Mouse (Mus musculus) testis, postnatal 10 days (tissue): ENCODE measurements at regions not wholly inside any gene's neighbourhood (a gene's known extent, or its start where the extent isn't known, plus 50 kb on each side); places are given as distances from the start of the nearest gene placed in this dataset.

ENCODE experiments used
- DNase-seq: peaks from one replicate; pipeline ENCODE4 v3.0.0; 2021; ENCODE audit warnings: low spot score

DNA sequence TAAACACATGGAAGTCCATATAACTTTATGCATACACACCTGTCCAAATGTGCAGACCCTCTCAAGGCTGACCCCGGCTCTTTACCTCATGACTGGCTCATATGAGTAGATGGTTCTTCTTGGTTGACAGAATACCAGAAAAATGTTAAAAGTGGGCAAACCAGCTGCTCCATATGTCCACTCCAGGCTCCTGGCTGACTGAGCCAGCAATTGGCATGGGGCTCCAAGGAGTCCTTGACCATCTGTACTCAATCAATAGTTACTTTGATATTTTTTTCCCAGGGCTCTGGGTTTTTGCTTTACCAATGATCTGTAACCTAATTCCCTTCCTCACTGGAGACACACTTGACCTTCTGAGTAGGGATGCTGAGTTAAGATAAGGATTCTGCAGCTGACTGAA, 345.5 kb downstream of the Ccser2 start:
- DNase-seq = no peak

- no peak for DNase-seq
These were observed 350.0 kb downstream of the Ccser2 start for GRCm38 (mm10) chr14:36618459-36619085.

- DNase-seq = no peak
These were observed 350.6 kb downstream of the Ccser2 start for GRCm38 (mm10) chr14:36617987-36618386.

GRCm38 (mm10) chr14:36614926-36615325, 353.7 kb downstream of the Ccser2 start:
- DNase-seq = no peak

DNA sequence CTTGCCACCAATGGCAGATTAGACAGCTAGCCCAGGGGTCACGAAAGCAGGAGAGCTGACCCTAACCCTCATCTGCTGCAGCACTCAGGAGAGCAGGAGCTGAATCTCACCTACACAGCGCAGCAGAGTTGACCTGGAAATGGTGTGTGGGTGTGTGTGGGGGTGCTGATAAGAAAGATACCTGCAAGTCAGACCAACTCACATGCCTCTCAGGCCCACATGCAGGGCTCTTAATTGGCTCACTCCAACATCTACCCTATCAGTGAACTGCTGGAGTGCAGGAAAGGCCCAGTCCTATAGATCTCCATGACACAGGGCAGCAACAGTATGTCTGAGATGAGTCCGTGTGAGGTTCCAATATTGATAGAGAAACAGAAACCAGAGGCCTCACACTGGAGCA, 355.7 kb downstream of the Ccser2 start:
- DNase-seq = no peak

- no peak for DNase-seq
These were observed 384.4 kb downstream of the Ccser2 start for GRCm38 (mm10) chr14:36584065-36584635.

- DNase-seq = no peak
These were observed 385.1 kb downstream of the Ccser2 start for GRCm38 (mm10) chr14:36583338-36584064.

- DNase-seq = no peak
These were observed 405.2 kb downstream of the Ccser2 start for GRCm38 (mm10) chr14:36563229-36563865.

DNA sequence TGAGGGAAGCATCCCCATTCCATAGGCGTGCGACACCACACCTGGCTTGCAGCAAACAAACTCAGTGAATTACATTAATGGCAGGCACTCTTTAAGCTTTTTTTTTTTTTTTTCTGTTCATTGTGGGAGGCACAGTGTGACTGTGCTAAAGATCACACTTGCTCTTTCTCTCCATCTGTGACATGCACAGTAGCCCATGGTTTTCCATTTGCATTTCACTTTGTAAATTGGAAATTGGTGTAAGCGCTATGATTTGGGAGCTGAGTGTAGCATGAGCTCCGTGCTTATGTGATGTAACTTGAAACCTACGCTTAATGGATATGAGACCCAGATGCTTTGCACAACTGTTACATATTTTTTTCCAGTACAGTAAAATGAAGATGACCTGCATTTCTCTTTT, 431.2 kb downstream of the Ccser2 start:
- no peak for DNase-seq

DNA sequence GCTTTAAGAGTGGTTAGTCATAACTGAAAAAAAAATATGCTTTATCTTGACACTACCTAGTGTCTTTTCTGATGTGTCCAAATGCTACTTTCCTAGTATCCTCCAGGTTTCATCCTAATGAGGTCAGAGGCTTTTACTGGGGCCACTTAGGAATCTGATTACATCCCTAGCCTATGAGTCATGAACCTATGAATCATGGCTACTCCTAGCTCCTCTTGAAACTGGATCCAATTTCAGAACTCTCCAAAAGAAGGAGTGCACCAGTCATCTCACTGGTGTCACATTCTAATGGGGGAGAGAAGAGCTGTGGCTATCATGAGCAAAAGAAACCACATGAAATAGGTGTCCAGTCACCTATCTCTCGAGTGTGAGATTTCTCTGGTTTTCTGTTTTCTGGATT, 432.6 kb downstream of the 4930474N05Rik start:
- no peak for DNase-seq

- DNase-seq = no peak
These were observed 430.9 kb downstream of the 4930474N05Rik start for GRCm38 (mm10) chr14:36525591-36526037.

DNA sequence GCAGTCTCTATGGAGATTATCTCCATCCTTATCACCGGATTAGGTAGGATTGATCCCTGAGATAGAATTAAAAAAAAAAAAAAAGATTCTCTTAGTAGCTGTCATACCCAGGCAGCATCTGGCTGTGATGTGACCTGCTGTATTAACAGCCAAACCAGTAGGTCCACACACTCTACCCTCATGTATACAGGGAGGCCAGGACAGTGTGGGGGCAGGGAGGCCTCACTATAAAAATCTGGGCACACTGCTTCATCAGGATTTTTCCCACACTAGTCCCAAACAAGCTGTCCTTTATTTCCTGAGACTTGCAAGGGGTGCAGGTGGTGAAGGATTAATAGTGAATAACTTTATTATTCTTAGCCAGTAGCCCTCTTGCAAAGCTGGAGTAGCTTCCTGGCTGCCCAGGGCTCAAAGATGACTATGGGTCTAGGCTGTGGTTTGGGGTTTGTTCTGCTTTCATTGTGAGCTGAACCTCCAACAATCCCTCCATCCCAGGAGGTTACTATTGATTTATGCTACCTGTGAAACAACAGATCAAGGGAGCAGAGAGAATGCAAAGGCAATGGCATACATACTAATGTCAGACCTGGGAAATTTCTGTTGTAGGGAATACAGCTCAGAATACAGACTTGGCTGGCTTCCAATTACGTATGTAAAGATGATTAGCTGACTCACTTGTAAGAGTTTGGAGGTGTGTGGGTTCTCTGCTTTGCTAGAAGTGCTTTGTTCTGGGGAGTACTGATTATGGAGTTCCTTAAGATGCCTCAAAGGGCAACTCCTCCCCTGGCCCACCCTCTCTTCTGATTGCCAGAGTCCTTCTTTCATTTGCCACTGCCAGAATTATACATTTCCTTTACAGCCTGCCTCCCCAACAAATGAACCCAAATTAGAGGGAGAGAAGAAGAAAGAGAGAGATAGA, 407.6 kb downstream of the 4930474N05Rik start:
- DNase-seq = no peak

- no peak for DNase-seq
These were observed 404.6 kb downstream of the 4930474N05Rik start for GRCm38 (mm10) chr14:36499323-36499722.

GRCm38 (mm10) chr14:36485499-36485898, 390.8 kb downstream of the 4930474N05Rik start:
- DNase-seq = no peak

- no peak for DNase-seq
These were observed 376.9 kb downstream of the 4930474N05Rik start for GRCm38 (mm10) chr14:36471617-36472016.

- DNase-seq = no peak
These were observed 375.6 kb downstream of the 4930474N05Rik start for GRCm38 (mm10) chr14:36470362-36470761.

GRCm38 (mm10) chr14:36453049-36453448, 358.3 kb downstream of the 4930474N05Rik start:
- no peak for DNase-seq

GRCm38 (mm10) chr14:36450126-36450525, 355.4 kb downstream of the 4930474N05Rik start:
- no peak for DNase-seq

DNA sequence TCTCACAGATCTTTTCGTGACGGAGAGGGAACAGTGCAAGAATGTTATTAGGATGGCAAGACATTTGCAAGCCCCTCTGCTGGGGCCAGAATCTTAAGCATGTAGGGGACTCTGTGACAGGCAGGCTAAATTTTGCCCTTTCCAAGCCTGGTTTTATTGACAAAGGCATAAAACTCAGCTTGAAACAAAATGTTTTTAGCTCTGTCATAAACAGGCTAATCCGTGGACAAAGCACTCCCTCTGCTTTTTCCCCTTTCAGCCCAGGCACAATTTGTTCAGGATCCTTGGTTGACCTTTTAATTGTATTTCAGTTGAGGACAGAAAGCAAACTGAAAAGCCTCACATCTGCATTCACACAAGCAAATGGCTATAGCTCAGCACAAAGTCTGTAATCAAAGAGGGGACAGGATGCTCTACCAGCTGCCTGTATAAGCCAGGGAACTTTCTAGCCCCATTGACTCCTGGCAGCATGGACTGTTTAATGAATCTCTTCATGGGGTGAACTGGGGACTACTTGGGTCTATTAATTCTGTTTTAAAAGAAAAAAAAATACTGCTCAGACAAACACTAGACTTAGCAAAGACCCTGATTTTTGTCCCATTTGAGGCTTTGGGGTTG, 320.0 kb downstream of the 4930474N05Rik start:
- DNase-seq = no peak

DNA sequence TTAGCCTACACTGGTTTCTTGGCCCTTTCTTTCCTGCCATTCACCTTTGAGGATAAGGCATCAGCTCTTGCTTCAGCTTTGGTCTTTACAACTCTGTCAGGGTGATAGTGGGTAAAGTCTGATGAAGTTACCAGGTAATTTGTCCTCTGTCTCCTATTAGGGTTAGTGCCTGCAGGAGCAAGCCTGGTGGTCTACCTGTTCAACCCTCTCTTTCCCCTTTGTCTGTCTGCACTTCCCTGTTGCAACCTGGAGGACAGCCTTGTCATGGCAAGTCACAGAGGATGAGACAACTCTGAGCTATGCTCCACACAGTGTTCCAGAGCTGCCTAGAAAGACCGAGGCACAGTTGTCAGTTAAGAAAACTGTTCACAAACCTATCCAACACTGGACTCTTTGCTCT, 319.5 kb downstream of the 4930474N05Rik start:
- no peak for DNase-seq
